Mouse (Mus musculus) spleen, adult 2 months (tissue): ENCODE results near the gene Smndc1.

Source experiments
- CTCF ChIP-seq: fragments of 200-500 bp; IDR thresholded peaks from 2 replicates; pipeline ENCODE4 v1.5.1; 2011; ENCODE audit warnings: mild to moderate bottlenecking, inconsistent platforms; ENCODE audit not compliant: insufficient read depth, insufficient read length, insufficient replicate concordance; ENCODE audit errors: extremely low read depth
- POLR2A ChIP-seq: fragments of 200-500 bp; IDR thresholded peaks from 2 replicates; pipeline ENCODE4 v1.6.1; 2011; ENCODE audit warnings: low read depth, low read length, inconsistent platforms

- TF ChIP-seq CTCF (no peak), POLR2A (no peak)
Observed at GRCm38 (mm10) chr19:53409663-53410307, 19.4 kb upstream of the Smndc1 start.
